Mouse (Mus musculus) neural tube, embryonic 12.5 days (tissue): ENCODE results near the gene Car6. TPM values are rescaled to one million over a fixed set of nuclear protein-coding genes. Genes with fewer than 3 reads are reported as not detected.

ENCODE experiments used
- ATAC-seq: fragments of 200-750 bp; cut with Nextera tagmentation; 2 replicates; pipeline ENCODE4 v1.8.0; 2017; ENCODE audit warnings: low read depth, mild to moderate bottlenecking, moderate TSS enrichment, moderate library complexity; ENCODE audit not compliant: low FRiP score
- H3K27ac ChIP-seq: fragments of 300-500 bp; sonication (generic); 2 replicates; pipeline ENCODE4 v1.5.1; 2016
- H3K27me3 ChIP-seq: fragments of 300-500 bp; sonication (generic); replicated peaks from 2 replicates; pipeline ENCODE4 v1.6.1; 2016; ENCODE audit warnings: mild to moderate bottlenecking
- H3K36me3 ChIP-seq: fragments of 300-500 bp; sonication (generic); 2 replicates; pipeline ENCODE4 v1.6.1; 2016; ENCODE audit warnings: mild to moderate bottlenecking
- H3K4me1 ChIP-seq: fragments of 300-500 bp; sonication (generic); 2 replicates; pipeline ENCODE4 v1.6.1; 2016
- H3K4me2 ChIP-seq: fragments of 300-500 bp; sonication (generic); replicated peaks from 2 replicates; pipeline ENCODE4 v1.6.1; 2016; ENCODE audit warnings: mild to moderate bottlenecking
- H3K4me3 ChIP-seq: fragments of 300-500 bp; sonication (generic); 2 replicates; pipeline ENCODE4 v1.5.1; 2016
- H3K9ac ChIP-seq: fragments of 300-500 bp; sonication (generic); 2 replicates; pipeline ENCODE4 v1.6.1; 2016; ENCODE audit warnings: mild to moderate bottlenecking
- H3K9me3 ChIP-seq: fragments of 300-500 bp; sonication (generic); 2 replicates; pipeline ENCODE4 v1.6.1; 2016; ENCODE audit warnings: mild to moderate bottlenecking
- WGBS: fragments of 180-500 bp; shearing (Covaris S2); methylation state at CpG from one replicate; pipeline ENCODE4 v1.1.7; 2016; 5-methylcytosine and 5-hydroxymethylcytosine counted together
- polyA plus RNA-seq: library from polyadenylated mRNA; unstranded; fragments of >200 nt; fragmentation: Nextera tagmentation; extraction: Ambion mirVana; gene quantifications from 2 replicates; pipeline ENCODE4 v1.2.1, GENCODE M21; 2016

The Car6 gene
- polyA plus RNA-seq, 1 experiment from 2014 or later: not detected

DNA sequence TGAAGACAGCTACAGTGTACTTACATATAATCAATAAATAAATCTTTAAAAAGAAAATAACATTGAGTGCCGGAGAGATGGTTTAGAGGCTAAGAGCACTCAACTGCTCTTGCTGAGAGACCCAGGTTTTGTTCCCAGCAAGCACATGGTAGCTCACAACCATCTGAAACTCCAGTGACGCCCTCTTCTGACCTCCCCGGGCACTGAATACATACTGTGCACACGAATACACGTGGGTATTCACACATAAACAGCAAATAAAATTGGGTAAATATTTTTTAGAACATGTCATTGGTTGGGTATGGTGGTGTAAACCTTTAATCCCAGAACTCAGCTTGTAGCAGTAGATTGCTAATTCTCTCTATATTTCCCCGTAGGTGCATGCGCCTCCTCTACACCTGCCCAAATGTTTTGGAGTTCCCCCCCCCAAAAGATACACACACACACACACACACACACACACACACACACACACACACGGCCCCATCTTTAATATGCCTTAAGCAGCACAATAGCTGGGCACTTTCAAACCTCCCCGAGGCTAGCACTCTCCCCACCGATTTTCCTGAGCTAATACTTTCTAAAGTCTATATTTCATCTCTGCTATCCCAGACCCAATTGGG, 10.9 kb upstream of the Car6 start:
- WGBS: 57% methylated on average over 10 of the region's 10 CpGs
- ATAC-seq: peak; percentile 41
- Histone ChIP-seq H3K4me3 (no peak overlapping the region), H3K9me3 (no peaks in the 10 kb centered on the region), H3K27ac (no peak overlapping the region), H3K4me2 (peak overlapping the region; percentile 54), H3K4me1 (peaks cover 5% of the 10 kb centered on the region; the same call in 1 of the 2 replicates), H3K27me3 (no peaks in the 10 kb centered on the region), H3K9ac (no peak overlapping the region), H3K36me3 (no peaks in the 10 kb centered on the region)

DNA sequence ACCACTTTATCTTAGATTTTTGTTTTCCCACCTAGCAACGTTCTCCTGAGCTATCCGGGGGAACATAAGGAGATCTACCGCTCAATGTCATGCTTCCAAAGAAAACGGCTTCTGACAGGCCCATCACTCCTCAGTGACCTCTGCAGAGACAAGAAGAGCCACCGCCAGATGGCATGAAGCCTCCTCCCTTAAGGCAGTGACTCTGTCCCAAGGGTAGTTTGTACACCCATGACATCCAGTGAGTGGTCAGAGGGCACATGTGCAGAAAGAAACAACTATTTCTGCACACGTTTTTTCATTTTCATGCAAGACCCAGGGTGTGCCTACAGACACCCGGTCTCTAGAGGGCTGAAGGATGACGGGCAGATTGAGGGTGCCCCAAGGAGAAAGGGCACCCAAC, 9.2 kb upstream of the Car6 start:
- ATAC-seq: no peak
- Histone ChIP-seq H3K4me1 (peaks cover 5% of the 10 kb centered on the region; the same call in 1 of the 2 replicates), H3K36me3 (no peaks in the 10 kb centered on the region), H3K27ac (no peak overlapping the region), H3K4me2 (no peak overlapping the region), H3K27me3 (no peaks in the 10 kb centered on the region), H3K9ac (no peak overlapping the region), H3K9me3 (no peaks in the 10 kb centered on the region), H3K4me3 (no peak overlapping the region)
- 80% methylated on average over 8 of the region's 8 CpGs for WGBS

DNA sequence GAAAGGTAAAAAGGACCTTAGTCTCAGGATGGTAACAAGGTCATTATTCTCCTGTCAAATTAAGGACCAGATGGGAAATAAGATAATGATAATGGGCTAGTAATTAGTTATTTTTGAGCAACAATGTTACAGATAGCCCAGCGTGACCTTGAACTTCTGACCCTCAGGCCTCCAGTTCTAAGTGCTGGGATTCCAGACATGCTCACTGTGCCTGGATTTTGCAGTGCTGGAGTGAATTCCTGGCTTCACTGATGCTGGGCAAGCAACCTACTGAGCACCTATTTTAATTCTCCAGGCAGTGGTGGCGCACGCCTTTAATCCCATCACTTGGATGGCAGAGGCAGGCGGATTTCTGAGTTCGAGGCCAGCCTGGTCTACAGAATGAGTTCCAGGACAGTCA, 8.6 kb upstream of the Car6 start:
- Histone ChIP-seq H3K9me3 (no peaks in the 10 kb centered on the region), H3K4me2 (no peak overlapping the region), H3K9ac (no peak overlapping the region), H3K4me1 (peaks cover 5% of the 10 kb centered on the region; the same call in 1 of the 2 replicates), H3K27me3 (no peaks in the 10 kb centered on the region), H3K4me3 (no peak overlapping the region), H3K36me3 (no peaks in the 10 kb centered on the region), H3K27ac (no peak overlapping the region)
- 95% methylated on average over 5 of the region's 5 CpGs for WGBS
- ATAC-seq: no peak

DNA sequence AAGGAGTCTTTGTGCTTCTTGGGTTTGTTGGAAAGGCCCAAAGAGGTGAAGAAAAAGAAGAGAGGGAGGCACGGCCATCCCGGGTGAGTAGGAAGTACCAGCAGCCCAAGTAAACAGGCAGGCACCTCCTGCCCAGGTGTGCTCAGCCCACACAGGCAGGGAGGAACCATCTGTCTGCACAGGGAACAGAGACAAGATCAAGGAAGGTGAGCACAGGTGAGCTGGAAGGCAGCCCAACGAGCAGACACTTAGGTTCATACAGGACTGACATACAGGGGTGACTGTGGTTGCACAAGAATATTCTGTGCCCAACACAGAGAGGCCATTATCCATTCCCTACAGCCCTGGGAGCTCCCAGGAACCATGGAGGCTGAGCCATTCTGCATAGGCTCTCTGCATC, 3.7 kb upstream of the Car6 start:
- H3K27ac ChIP-seq: no peak overlapping the region
- H3K4me2 ChIP-seq: no peak overlapping the region
- H3K9me3 ChIP-seq: no peaks in the 10 kb centered on the region
- 81% methylated on average over 3 of the region's 3 CpGs for WGBS
- no peaks in the 10 kb centered on the region for H3K4me1 ChIP-seq
- H3K36me3 ChIP-seq: no peaks in the 10 kb centered on the region
- no peak overlapping the region for H3K4me3 ChIP-seq
- H3K27me3 ChIP-seq: no peaks in the 10 kb centered on the region
- no peak overlapping the region for H3K9ac ChIP-seq
- no peak for ATAC-seq

DNA sequence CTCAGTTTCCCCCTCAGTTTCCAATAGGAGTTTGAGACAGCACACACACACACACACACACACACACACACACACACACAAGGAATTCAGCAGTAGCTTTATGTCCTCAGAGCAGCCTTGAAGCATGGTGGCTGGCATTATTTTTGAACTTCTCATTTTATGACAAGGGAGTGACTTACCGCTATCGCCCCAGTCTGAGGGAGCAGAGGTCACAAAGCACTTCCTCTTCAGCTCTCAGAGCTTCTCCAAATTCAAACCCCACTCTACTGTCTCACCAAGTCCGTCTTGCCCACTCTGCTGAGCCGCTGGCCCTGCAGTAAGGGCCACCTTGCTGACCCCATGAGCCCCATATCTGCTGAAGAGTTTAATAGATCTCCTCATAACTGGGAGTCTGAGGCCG, 1.6 kb upstream of the Car6 start:
- Histone ChIP-seq H3K4me3 (no peak overlapping the region), H3K36me3 (no peaks in the 10 kb centered on the region), H3K4me1 (no peaks in the 10 kb centered on the region), H3K27ac (no peak overlapping the region), H3K9ac (no peak overlapping the region), H3K27me3 (no peaks in the 10 kb centered on the region), H3K9me3 (no peaks in the 10 kb centered on the region), H3K4me2 (no peak overlapping the region)
- no peak for ATAC-seq
- 86% methylated on average over 5 of the region's 5 CpGs for WGBS

DNA sequence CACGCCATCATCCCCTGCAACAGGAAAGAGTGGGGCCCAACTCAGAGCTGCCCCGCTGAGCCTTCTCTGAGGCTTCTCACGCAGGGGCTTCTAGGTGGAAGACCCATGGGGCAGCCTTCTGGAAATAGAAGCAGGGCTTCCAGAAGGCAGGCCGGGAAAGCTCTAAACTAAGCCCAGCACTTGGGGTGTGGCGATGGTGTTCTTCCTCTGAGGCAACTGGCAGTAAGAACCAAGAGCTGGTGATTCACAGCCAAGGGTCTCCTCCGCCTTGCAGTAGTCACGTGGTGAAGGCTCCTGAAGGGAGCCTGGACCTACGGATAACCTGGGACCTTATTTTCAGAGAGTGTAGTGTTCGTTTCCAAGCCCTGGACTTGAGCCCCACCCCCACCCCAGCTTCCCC, 2.9 kb downstream of the Car6 start:
- Histone ChIP-seq H3K27ac (no peak overlapping the region), H3K4me3 (no peak overlapping the region), H3K27me3 (no peaks in the 10 kb centered on the region), H3K36me3 (no peaks in the 10 kb centered on the region), H3K4me1 (no peaks in the 10 kb centered on the region), H3K9me3 (no peaks in the 10 kb centered on the region), H3K4me2 (no peak overlapping the region), H3K9ac (no peak overlapping the region)
- 80% methylated on average over 9 of the region's 9 CpGs for WGBS
- no peak for ATAC-seq

DNA sequence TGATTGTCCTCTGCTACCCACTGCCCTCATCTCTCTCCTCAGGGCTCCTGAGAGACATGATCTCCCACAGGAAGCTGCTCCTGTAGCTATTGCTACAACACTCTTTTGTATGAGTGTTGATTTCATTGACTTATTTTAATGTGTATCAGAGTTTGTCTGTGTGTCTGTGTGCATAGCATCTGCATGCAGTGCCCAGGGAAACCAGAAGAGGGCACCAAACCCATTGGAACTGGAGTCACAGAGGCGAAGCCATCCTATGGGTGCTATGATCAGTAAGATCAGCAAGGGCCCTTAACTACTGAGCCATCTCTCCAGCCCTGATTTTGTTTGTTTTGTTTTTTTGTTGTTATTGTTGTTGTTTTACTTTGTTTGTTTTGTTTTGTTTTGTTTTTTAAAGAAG, 7.2 kb downstream of the Car6 start:
- 42% methylated on average over 1 of the region's 1 CpGs for WGBS
- no peak overlapping the region for H3K9ac ChIP-seq

DNA sequence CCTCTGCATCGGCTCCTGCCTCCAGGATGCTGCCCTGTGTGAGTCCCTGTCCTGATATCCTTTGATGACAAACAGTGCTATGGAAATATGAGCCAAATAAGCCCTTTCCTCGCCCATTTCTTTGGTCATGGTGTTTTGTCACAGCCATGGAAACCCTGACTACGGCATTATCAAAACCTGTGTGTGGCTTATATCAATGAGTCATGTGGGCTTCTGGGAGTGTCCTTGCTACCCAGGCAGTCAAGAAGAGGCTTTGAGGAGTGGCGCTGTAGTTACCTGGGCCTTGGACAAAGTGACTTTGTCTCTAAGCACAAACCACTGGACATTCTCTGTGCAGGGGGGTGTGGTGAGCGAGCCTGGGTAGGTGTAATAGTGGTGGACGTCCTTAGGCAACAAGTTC, 8.9 kb downstream of the Car6 start:
- no peaks in the 10 kb centered on the region for H3K36me3 ChIP-seq
- no peaks in the 10 kb centered on the region for H3K27me3 ChIP-seq
- no peak overlapping the region for H3K27ac ChIP-seq
- no peak overlapping the region for H3K9ac ChIP-seq
- H3K9me3 ChIP-seq: no peaks in the 10 kb centered on the region
- 83% methylated on average over 6 of the region's 6 CpGs for WGBS
- H3K4me2 ChIP-seq: no peak overlapping the region
- no peaks in the 10 kb centered on the region for H3K4me1 ChIP-seq
- H3K4me3 ChIP-seq: no peak overlapping the region
- ATAC-seq: no peak

More for the DNA sequence above, 7.2 kb downstream of the Car6 start:
- Histone ChIP-seq H3K27me3 (no peaks in the 10 kb centered on the region), H3K4me2 (no peak overlapping the region), H3K27ac (no peak overlapping the region), H3K4me1 (no peaks in the 10 kb centered on the region), H3K9me3 (no peaks in the 10 kb centered on the region), H3K36me3 (no peaks in the 10 kb centered on the region), H3K4me3 (no peak overlapping the region)
- no peak for ATAC-seq

DNA sequence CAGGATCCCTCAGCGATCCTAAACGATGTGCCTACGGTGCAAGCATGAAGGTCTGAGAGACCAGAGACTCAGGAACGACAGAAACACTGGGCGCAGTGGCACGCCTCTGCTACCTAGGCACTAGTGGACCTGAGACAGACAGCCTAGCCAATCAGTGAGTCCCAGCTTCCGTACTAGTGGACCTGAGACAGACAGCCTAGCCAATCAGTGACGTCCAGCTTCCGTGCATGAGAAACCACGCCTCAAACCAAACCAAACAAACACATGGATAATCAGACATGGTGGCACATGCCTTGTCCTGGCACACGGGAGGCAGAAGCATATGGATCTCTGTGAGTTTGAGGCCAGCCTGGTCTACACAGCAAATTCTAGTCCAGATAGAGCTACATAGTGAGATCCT, 12.9 kb downstream of the Car6 start:
- no peak overlapping the region for H3K9ac ChIP-seq
- WGBS: 47% methylated on average over 11 of the region's 11 CpGs
- ATAC-seq: no peak

DNA sequence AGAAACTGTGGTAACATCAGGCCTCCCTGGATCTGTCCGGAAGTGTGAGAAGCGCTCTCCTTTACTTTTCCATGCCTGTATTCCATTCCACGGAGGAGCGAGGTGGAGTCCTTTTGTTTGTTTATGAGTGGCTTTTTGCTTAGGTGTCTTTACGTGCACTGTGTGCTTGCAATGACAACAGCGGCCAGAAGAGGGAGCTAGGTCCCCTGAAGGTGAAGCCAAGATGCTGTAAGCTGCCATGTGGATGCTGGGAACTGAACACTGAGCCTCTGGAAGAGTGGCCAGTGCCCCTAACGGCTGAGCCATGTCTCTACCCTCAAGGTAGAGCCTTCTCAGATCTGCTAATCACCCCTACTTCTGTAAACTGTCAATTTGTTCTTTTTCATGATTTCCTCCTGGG, 19.8 kb downstream of the Car6 start:
- Histone ChIP-seq H3K27me3 (no peaks in the 10 kb centered on the region), H3K36me3 (no peaks in the 10 kb centered on the region), H3K4me3 (no peak overlapping the region), H3K9me3 (no peaks in the 10 kb centered on the region), H3K4me1 (no peaks in the 10 kb centered on the region), H3K9ac (no peak overlapping the region), H3K27ac (no peak overlapping the region), H3K4me2 (no peak overlapping the region)
- ATAC-seq: no peak
- 91% methylated on average over 7 of the region's 7 CpGs for WGBS

More for the DNA sequence above, 12.9 kb downstream of the Car6 start:
- H3K4me2 ChIP-seq: no peak overlapping the region
- H3K9me3 ChIP-seq: no peaks in the 10 kb centered on the region
- H3K27me3 ChIP-seq: no peaks in the 10 kb centered on the region
- H3K4me3 ChIP-seq: no peak overlapping the region
- no peaks in the 10 kb centered on the region for H3K36me3 ChIP-seq
- H3K4me1 ChIP-seq: no peaks in the 10 kb centered on the region
- no peak overlapping the region for H3K27ac ChIP-seq

DNA sequence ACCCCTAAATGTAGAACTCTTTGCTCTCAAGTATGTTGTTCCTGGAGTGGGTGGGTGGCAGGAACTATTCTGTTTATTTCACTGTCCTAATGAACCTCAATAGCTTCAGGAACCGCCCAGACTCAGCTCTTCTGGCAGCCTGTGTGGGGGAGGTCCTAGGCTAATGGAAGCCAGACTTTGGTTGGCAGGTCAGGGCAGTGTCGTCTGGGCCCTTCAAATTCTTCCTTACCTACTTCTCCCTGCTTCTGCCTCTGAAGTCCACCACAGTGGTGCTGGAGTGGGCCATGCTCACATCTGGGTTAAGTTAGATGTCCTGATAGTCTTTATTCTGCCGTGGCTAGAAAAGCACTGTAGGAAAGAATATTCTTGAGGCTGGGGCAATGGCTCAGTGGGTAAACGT, 23.0 kb downstream of the Car6 start:
- H3K27me3 ChIP-seq: no peaks in the 10 kb centered on the region
- no peak overlapping the region for H3K4me3 ChIP-seq
- no peak overlapping the region for H3K9ac ChIP-seq
- no peaks in the 10 kb centered on the region for H3K9me3 ChIP-seq
- H3K27ac ChIP-seq: no peak overlapping the region
- no peaks in the 10 kb centered on the region for H3K36me3 ChIP-seq
- H3K4me1 ChIP-seq: no peaks in the 10 kb centered on the region
- no peak overlapping the region for H3K4me2 ChIP-seq
- 53% methylated on average over 4 of the region's 4 CpGs for WGBS
- no peak for ATAC-seq

DNA sequence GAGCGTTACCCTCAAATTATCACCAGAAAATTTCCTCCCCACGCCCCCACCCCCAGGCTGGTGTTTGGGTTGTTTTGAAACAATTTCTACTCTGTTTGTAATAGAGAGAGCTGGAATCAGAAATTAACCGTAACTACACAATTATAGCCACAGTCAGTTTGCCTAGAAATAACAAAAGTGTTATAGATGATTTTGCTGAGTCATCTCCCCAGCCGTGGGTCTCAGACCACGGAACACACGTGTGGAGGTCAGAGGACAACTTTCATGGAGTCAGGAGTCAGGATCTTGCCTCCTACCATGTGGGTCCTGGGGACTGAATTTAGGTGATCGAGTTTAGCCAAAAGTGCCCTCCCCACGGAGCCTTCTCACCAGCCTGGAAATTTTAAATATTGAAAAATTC, 24.0 kb downstream of the Car6 start:
- WGBS: 76% methylated on average over 8 of the region's 8 CpGs
- Histone ChIP-seq H3K27ac (no peak overlapping the region), H3K9ac (no peak overlapping the region), H3K4me2 (no peak overlapping the region), H3K4me1 (no peaks in the 10 kb centered on the region), H3K27me3 (no peaks in the 10 kb centered on the region), H3K4me3 (no peak overlapping the region), H3K9me3 (no peaks in the 10 kb centered on the region), H3K36me3 (no peaks in the 10 kb centered on the region)
- no peak for ATAC-seq

DNA sequence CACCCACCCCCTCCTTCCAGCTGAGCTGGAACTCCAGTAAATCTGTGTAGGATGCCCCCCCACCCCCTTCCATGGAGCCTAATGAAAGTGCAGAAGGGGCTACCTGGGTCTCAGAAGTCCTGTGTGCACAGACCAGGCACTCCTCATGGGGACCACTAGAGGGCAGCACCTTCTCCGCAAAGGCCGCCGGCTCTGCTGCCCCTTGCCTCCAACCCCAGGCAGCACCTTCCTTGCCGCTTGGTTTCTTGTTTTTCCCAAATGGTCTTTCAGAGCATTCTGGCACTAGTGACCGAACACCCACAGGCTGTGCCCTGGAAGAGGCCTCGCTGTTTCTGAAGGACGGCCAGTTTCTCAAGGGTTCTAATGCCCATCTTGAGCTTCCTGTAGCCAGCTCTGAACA, 24.6 kb downstream of the Car6 start:
- H3K4me1 ChIP-seq: no peaks in the 10 kb centered on the region
- WGBS: 8% methylated on average over 7 of the region's 7 CpGs
- no peak for ATAC-seq
- no peak overlapping the region for H3K4me3 ChIP-seq
- no peak overlapping the region for H3K4me2 ChIP-seq
- no peaks in the 10 kb centered on the region for H3K9me3 ChIP-seq
- H3K36me3 ChIP-seq: no peaks in the 10 kb centered on the region
- no peak overlapping the region for H3K27ac ChIP-seq
- H3K27me3 ChIP-seq: no peaks in the 10 kb centered on the region
- no peak overlapping the region for H3K9ac ChIP-seq
